Mouse (Mus musculus): ENCODE results near the gene Dvl1. TPM values are rescaled to one million over a fixed set of nuclear protein-coding genes. Genes with fewer than 3 reads are reported as not detected.

Dvl1 gene
- polyA plus RNA-seq, 1 experiment, result 135 TPM

GRCm38 (mm10) chr4:155892017-155892416 lies 44.8 kb downstream of the Dvl1 start:
- Histone ChIP-seq H3K27me3 (ENCODE audit: control insufficient read depth, insufficient read depth, low read length) (no peaks in the 10 kb centered on the region), H3K36me3 (ENCODE audit: control insufficient read depth, insufficient read depth, low read length) (no peaks in the 10 kb centered on the region; the same call in 1 of the 2 replicates), H3K4me1 (ENCODE audit: control insufficient read depth, insufficient read depth, low read length) (peaks cover 22% of the 10 kb centered on the region), H3K4me3 (ENCODE audit: control insufficient read depth, low read depth, low read length) (peak overlapping the region; percentile 96), H3K27ac (ENCODE audit: control insufficient read depth, insufficient read depth, low read depth, low read length) (peak overlapping the region; percentile 96)
- TF ChIP-seq POLR2A (IDR thresholded peaks at IDR 0.05; ENCODE audit: control insufficient read depth, low read depth, low read length) (no peak), CTCF (IDR thresholded peaks at IDR 0.05; ENCODE audit: control insufficient read depth, insufficient read depth, insufficient replicate concordance, low read depth, low read length) (no peak)

- H3K4me1 ChIP-seq (ENCODE audit: control insufficient read depth, insufficient read depth, low read length), result peaks cover 22% of the 10 kb centered on the region
- no peaks in the 10 kb centered on the region for H3K27me3 ChIP-seq (ENCODE audit: control insufficient read depth, insufficient read depth, low read length)
- H3K4me3 ChIP-seq (ENCODE audit: control insufficient read depth, low read depth, low read length), result peak overlapping the region; percentile 96
- no peaks in the 10 kb centered on the region; the same call in 1 of the 2 replicates for H3K36me3 ChIP-seq (ENCODE audit: control insufficient read depth, insufficient read depth, low read length)
- TF ChIP-seq POLR2A (IDR thresholded peaks at IDR 0.05; ENCODE audit: control insufficient read depth, low read depth, low read length) (no peak), CTCF (IDR thresholded peaks at IDR 0.05; ENCODE audit: control insufficient read depth, insufficient read depth, insufficient replicate concordance, low read depth, low read length) (no peak)
- no peak overlapping the region for H3K27ac ChIP-seq (ENCODE audit: control insufficient read depth, insufficient read depth, low read depth, low read length)
These were observed 45.4 kb downstream of the Dvl1 start for GRCm38 (mm10) chr4:155892438-155893211.

GRCm38 (mm10) chr4:155893212-155893690 lies 46.0 kb downstream of the Dvl1 start:
- no peak overlapping the region for H3K4me3 ChIP-seq (ENCODE audit: control insufficient read depth, low read depth, low read length)

GRCm38 (mm10) chr4:155894311-155894881 lies 47.2 kb downstream of the Dvl1 start:
- H3K4me3 ChIP-seq (ENCODE audit: control insufficient read depth, low read depth, low read length), result no peak overlapping the region
- H3K4me1 ChIP-seq (ENCODE audit: control insufficient read depth, insufficient read depth, low read length), result peaks cover 22% of the 10 kb centered on the region
- no peaks in the 10 kb centered on the region for H3K27me3 ChIP-seq (ENCODE audit: control insufficient read depth, insufficient read depth, low read length)
- TF ChIP-seq POLR2A (IDR thresholded peaks at IDR 0.05; ENCODE audit: control insufficient read depth, low read depth, low read length) (no peak), CTCF (IDR thresholded peaks at IDR 0.05; ENCODE audit: control insufficient read depth, insufficient read depth, insufficient replicate concordance, low read depth, low read length) (no peak)
- H3K27ac ChIP-seq (ENCODE audit: control insufficient read depth, insufficient read depth, low read depth, low read length), result no peak overlapping the region
- no peaks in the 10 kb centered on the region for H3K36me3 ChIP-seq (ENCODE audit: control insufficient read depth, insufficient read depth, low read length)

More at GRCm38 (mm10) chr4:155893212-155893690, 46.0 kb downstream of the Dvl1 start:
- TF ChIP-seq POLR2A (IDR thresholded peaks at IDR 0.05; ENCODE audit: control insufficient read depth, low read depth, low read length) (no peak), CTCF (IDR thresholded peaks at IDR 0.05; ENCODE audit: control insufficient read depth, insufficient read depth, insufficient replicate concordance, low read depth, low read length) (no peak)
- Histone ChIP-seq H3K27ac (ENCODE audit: control insufficient read depth, insufficient read depth, low read depth, low read length) (no peak overlapping the region), H3K36me3 (ENCODE audit: control insufficient read depth, insufficient read depth, low read length) (no peaks in the 10 kb centered on the region; the same call in 1 of the 2 replicates), H3K4me1 (ENCODE audit: control insufficient read depth, insufficient read depth, low read length) (peaks cover 22% of the 10 kb centered on the region), H3K27me3 (ENCODE audit: control insufficient read depth, insufficient read depth, low read length) (no peaks in the 10 kb centered on the region)

- Histone ChIP-seq H3K36me3 (ENCODE audit: control insufficient read depth, insufficient read depth, low read length) (no peaks in the 10 kb centered on the region), H3K27me3 (ENCODE audit: control insufficient read depth, insufficient read depth, low read length) (no peaks in the 10 kb centered on the region), H3K4me1 (ENCODE audit: control insufficient read depth, insufficient read depth, low read length) (peaks cover 22% of the 10 kb centered on the region), H3K4me3 (ENCODE audit: control insufficient read depth, low read depth, low read length) (no peak overlapping the region), H3K27ac (ENCODE audit: control insufficient read depth, insufficient read depth, low read depth, low read length) (peak overlapping the region; percentile 16; the same call in 1 of the 2 replicates)
- no peak for TF ChIP-seq POLR2A (IDR thresholded peaks at IDR 0.05; ENCODE audit: control insufficient read depth, low read depth, low read length)
- TF ChIP-seq CTCF (IDR thresholded peaks at IDR 0.05; ENCODE audit: control insufficient read depth, insufficient read depth, insufficient replicate concordance, low read depth, low read length), result no peak
These were observed 48.0 kb downstream of the Dvl1 start for GRCm38 (mm10) chr4:155895216-155895615.

- Histone ChIP-seq H3K36me3 (ENCODE audit: control insufficient read depth, insufficient read depth, low read length) (no peaks in the 10 kb centered on the region), H3K4me3 (ENCODE audit: control insufficient read depth, low read depth, low read length) (no peak overlapping the region), H3K4me1 (ENCODE audit: control insufficient read depth, insufficient read depth, low read length) (peaks cover 17% of the 10 kb centered on the region), H3K27ac (ENCODE audit: control insufficient read depth, insufficient read depth, low read depth, low read length) (no peak overlapping the region), H3K27me3 (ENCODE audit: control insufficient read depth, insufficient read depth, low read length) (no peaks in the 10 kb centered on the region)
- no peak for TF ChIP-seq POLR2A (IDR thresholded peaks at IDR 0.05; ENCODE audit: control insufficient read depth, low read depth, low read length)
- no peak for TF ChIP-seq CTCF (IDR thresholded peaks at IDR 0.05; ENCODE audit: control insufficient read depth, insufficient read depth, insufficient replicate concordance, low read depth, low read length)
These were observed 48.6 kb downstream of the Dvl1 start for GRCm38 (mm10) chr4:155895826-155896225.

- Histone ChIP-seq H3K27ac (ENCODE audit: control insufficient read depth, insufficient read depth, low read depth, low read length) (no peak overlapping the region), H3K36me3 (ENCODE audit: control insufficient read depth, insufficient read depth, low read length) (no peaks in the 10 kb centered on the region), H3K27me3 (ENCODE audit: control insufficient read depth, insufficient read depth, low read length) (no peaks in the 10 kb centered on the region), H3K4me1 (ENCODE audit: control insufficient read depth, insufficient read depth, low read length) (peaks cover 11% of the 10 kb centered on the region), H3K4me3 (ENCODE audit: control insufficient read depth, low read depth, low read length) (no peak overlapping the region)
- TF ChIP-seq POLR2A (IDR thresholded peaks at IDR 0.05; ENCODE audit: control insufficient read depth, low read depth, low read length) (no peak), CTCF (IDR thresholded peaks at IDR 0.05; ENCODE audit: control insufficient read depth, insufficient read depth, insufficient replicate concordance, low read depth, low read length) (no peak)
These were observed 49.3 kb downstream of the Dvl1 start for GRCm38 (mm10) chr4:155896461-155896860.

All from testis, adult 2 months (tissue).